Mouse (Mus musculus): ENCODE results near the gene Agbl1.
A peak's percentile ranks its signal among the peaks of the same experiment; 100 is the strongest.

Agbl1 gene

DNA sequence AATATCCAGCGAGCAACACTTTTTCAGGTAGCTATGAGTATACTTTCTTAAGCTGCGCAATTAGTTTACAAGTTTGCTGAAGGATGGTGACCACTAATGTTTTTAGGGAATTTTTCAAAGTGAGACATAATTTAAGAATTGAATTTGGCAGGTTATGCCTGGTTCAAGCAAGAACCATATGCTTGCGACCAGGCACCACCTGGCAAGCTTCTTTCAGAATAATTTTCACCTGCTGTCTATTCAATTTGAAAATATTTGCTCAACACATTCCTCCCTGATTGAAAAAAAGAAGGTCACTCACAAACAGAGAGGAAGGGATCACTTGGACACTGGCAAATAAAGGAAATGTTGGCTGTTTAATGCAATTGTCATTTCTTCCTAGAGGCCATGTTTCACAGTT lies 779.9 kb downstream of the Agbl1 start:
- DNase-seq: no peak

DNA sequence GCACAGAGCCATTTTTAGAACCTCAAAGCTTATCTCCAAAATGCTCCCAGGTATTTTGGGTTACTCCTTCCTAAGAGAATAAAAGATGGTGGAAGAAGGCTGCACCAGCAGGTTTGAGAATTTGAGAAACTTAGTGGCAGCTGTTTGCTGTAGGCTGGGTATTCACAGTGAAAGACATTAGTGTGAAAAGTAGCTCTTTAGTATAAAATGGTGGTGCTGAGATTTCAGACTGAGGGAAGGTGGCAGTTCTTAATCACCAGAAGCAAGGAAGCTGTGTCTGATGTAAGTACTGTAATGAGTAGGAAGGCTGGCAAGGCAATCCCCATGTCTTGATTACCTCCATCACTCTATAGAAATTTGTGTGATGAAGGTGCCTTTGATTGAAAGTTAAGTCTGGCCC lies 799.3 kb downstream of the Agbl1 start:
- no peak for DNase-seq

DNA sequence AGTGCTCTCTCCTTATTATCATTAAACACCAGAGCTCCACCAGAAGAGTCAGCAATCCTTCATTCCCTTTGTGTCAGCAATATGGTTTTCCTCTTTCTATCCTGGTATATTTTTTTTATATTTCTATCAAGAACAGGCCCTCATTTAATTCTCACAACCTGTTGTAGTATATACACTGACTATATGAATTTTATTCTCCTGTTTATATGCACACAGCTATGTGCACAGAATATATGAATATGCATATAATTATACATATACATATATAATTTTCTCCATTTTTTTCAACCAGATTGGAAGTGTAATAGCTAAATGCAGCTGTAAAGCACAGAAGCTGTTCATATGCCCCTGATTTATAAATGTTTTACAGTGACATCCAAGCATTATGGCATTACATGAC lies 846.3 kb downstream of the Agbl1 start:
- DNase-seq: no peak

DNA sequence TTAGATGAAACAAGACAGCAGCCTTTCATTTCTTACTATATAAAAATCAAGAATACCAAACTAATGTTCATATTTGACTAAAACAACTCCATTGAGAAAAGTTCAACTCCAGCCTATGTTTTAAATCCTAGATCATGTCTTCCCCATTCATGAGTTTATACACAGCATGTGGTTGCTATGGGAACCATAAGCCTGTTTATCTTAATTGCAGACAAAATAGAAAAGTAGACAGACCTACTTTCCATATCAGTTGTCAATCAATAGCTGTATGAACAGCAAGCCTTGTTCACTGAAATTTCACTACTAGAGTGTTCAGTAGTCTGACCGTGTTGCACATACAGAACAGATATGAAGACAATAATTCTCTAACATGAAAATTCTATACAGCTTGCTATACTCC lies 857.6 kb downstream of the Agbl1 start:
- DNase-seq: no peak

DNA sequence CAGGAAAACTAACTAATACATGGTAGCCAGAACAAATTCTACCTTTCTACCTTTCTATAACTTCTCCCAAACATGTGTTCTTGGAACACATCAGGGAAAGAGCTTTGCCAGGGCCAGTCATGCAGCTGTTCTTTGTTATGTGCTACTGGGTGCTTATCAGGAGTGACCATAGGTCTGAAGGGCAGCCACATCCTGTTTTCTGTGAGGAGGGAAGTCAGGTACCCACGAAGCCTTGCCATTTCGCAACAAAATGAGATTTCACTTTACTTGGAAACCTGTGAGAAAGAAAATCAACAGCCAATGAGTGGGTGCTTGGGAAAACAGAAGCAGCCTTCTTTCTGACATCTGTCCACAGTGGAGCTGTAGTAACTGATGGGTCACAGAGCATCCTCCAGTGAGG lies 865.5 kb downstream of the Agbl1 start:
- no peak for DNase-seq

DNA sequence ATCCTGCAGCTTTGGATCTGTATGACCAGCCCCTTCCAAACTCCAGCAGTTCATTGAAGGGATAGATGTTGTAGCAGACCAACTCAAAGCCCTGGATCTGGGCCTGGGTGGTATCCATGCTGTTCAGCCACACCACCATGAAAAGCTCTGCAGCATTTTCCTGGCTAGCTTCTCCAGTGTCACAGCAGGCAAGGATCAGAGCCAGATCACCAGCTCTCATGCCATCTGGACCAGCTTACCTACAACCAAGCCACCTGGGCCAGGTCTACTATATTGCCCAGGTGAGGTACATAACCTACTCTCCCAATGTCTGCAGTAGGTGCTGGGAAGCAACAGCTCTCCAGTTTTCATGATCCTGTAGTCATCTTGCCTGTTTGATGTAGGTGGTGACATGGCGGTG lies 884.3 kb downstream of the Agbl1 start:
- no peak for DNase-seq

DNA sequence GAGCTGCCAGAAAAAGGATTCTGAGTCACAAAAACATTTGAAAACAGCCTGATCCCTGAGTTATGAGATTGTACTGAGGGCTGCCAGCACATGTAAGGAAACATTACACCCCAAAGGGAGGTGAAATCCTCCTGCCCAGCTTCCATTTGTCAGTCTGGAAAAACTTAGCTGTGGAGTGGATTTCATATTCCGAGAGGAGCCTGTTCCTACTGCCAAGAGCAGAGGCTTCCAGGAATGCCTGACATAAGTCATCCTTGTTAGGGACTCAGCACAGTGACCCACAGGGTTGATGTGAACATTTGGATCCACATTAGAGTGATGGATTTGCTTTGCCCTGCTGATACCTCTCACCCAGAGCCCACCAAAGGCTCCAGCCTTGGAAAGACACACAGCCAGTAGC lies 899.4 kb downstream of the Agbl1 start:
- no peak for DNase-seq

DNA sequence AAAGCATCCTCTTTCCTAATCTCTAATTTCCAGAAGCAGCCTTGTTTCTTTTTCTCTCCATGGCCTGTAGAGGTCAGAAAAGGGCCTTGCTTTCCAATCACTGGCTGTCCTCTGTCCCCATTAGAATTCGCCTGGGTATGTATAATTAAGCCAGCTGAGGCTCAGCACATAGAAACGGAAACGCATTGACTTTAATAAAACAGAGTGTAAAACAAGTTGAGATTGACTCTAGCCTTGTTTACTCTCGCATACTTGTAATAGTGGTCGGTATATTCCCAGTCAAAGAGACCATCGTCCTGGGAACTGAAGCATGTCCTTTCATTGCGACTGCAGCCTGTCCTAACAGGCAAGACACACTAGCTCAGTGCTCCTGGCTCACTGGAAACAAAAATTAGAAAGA lies 902.3 kb downstream of the Agbl1 start:
- no peak for DNase-seq

DNA sequence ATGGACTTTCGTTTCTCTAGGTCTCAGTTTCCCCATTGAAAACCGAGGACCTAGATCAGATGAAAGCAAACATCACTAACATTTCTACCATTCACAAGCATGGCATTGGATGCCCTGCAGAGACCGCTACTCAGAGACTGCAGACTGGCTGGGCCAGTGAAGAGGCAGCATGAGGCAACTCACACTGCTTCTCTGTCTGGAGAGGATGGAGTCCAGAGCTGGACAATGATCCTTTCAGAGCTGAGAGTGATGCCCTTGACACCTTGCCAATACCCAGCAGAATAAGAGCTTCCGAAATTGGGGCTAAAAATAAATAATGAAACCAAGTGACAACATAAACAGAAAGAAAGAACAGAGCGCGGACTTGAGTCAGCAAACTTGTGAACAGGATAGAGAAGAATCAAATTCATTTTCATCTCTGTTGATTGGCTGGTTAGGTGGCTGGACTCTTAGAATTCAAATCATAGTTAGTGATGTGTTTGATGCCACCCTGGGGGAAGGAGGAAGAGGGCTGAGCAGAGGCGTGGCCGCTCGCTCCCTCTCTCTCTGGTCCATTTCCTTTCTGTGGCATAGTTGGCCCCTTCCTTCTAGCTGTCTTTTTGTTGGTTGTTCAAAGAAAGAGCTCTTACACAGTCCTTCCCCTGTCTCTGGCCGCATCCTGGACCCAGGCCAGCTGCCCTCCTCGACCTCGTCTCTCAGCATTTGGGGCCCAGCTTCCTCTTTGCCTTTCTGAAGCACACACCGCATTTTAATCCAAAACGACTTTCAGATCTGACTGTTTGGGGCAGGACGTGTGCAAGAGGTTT lies 903.1 kb downstream of the Agbl1 start:
- peak; percentile 20 for DNase-seq

DNA sequence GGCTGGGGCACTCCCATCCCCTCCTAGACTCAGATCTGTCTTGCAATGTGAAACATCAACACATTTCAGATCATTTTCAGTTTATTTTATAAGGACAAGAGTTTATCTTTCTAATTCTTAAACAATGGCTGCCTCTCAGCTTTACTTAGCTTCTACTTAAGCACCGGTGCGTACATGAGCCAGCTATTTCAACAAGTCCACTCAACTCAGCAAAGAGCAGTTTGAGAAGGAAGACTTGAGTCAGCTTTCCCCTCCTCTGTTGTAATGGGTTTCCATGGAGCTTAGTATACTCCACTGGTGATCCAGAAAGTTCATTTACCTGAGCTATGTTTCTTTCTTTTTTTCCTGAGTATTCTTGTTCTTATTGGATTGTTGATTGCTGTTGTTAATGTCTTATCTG lies 905.2 kb downstream of the Agbl1 start:
- no peak for DNase-seq

DNA sequence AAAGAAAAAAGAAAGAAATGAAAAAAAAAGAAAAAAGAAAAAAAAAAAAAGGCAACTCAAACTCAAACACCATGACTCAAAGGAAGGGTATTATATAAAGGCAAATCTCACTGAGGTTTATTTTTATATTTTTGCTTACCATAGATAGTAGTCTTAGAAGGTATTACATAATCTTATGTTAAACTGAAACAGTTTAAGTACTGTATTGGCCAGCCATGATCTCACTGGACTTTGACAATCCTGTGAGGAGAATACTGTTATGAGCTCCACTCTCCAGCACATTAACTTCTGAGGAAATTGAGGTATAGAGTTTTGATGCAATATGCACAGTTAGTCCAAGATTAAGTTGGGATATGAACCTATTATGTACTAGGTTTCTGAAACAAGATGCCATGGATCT lies 909.0 kb downstream of the Agbl1 start:
- DNase-seq: no peak

DNA sequence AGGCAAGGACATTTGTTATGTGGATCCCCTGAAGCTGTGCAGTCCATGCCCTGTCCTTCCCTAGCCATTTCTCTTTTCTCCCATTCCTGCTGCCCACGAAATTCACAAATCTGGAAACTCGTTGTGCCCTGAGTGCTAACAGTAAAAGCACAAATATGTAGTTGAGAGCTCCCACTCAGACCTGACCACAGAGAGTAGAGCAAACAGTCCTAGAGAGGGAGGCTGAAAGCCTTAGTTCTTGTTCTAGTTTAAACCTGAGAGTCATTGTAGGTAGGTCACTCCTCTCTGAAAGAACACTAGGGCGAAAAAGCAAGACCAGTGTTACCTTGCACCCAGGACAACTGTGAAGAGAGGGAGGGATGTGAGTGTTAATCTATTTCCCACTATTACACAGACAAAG lies 917.8 kb downstream of the Agbl1 start:
- DNase-seq: no peak

DNA sequence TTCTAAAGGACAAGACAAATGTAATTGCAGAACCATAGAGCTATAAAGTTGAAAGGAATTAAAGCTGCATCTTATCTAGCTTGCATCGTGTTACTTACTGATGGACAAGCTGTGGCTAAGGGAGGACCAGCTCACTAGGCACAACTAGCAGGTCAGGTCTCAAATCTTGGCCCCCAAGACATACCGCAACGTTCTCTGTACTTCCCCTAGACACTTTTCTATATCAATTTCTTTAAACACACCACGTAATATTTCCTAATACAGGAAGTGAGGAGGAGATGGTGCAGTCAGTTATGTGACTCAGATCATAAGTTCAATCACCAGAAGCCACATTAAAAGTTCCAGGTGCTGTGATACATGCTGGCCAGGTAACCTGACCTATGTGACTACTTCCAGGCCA lies 919.1 kb downstream of the Agbl1 start:
- DNase-seq: no peak

DNA sequence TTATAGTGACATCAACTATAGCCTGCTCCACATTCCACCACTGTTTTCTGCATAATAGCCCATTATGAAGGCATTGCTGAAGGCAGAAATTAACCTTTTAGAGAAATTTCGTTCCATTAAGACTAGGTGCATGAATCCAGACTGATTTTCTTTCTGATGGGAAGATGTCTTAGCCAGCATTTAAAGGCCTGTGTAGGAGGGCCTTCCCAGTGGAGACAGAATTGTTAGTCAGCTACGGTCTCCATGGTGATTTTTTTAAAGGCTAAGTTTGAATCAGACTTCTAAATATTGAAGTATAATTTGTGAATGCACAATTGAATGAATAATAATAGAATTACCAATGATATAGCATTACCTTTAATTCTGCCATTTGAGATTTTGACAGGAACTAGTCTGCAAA lies 920.2 kb downstream of the Agbl1 start:
- no peak for DNase-seq

DNA sequence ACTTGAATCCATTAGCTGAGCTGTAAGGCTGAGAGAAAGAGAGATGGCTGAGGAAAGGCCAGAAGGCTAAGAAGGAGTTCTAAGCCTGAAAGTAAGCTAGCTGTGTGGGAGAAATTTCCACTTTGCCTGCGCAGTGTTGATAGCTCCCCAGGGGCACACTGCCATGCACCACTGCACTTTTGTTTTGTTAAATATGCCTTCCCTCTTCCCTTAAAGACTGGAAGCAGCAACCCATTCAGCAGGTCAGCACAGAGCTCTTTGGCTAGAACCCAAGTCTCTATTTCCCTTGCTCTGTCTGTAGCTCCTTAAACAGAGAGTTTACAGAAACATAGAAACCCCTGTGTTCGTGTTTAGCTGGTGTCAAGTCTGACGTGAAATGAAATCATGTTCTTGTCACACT lies 922.7 kb downstream of the Agbl1 start:
- DNase-seq: no peak

DNA sequence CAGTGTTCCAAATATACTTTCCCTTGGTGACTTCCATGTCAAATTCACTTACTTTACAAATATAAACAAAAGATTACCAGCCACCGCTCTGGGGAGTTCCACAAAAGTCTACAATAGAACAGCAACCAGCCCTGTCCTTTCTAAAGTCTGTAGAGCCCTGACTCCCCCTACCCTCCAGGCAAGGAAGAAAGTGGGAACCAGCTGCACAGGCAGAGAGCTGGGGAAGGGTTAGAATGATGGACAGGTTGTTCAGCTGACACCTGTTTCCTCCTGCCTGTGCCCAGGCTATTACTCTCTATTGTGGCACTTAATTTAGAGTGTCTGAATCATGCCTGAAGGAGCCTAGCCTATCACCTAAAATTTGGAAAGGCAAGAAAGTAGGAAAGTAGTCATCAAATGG lies 923.2 kb downstream of the Agbl1 start:
- DNase-seq: no peak

DNA sequence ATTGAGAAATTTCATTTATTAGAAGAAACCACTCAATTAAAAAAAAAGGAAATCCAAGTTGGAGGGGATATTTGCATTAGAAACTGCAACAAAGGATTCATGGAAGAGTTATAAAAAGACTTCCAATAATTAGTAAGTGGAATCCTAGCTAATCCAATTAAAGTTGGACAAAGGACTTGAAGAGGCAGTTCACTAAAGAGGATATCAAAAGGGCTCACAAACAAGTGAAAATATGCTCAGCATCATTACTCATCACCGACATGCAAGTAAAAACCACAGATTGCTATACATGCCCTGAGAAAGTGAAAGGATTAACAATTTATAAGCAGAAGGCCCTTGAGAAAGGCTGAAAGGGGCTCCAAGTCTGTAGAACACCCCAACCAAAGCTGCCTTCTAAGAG lies 935.2 kb downstream of the Agbl1 start:
- DNase-seq: no peak

Data from thymus, postnatal 4 days (tissue).